Mouse (Mus musculus) layer of hippocampus, postnatal 25 days (tissue): ENCODE data around the gene Itpr1. TPM values are rescaled to one million over a fixed set of nuclear protein-coding genes. Genes with fewer than 3 reads are reported as not detected.

ENCODE experiments used
- DNase-seq, 2 experiments: peaks; one replicate each; pipeline ENCODE4 v3.0.0; 2022; ENCODE audit warnings: mixed read lengths in 2 of 2, low spot score in 1 of 2; ENCODE audit errors: extremely low spot score in 1 of 2
- total RNA-seq, 2 experiments: library from RNA; stranded (reverse); gene quantifications; 2 replicates each; pipeline ENCODE4 v1.2.3; 2021

Gene Itpr1
- total RNA-seq, 2 experiments from 2014 or later = 258 to 259 TPM

- DNase-seq = no peak
Measured at GRCm38 (mm10) chr6:108457516-108458181, 244.8 kb downstream of the Itpr1 start.

DNA sequence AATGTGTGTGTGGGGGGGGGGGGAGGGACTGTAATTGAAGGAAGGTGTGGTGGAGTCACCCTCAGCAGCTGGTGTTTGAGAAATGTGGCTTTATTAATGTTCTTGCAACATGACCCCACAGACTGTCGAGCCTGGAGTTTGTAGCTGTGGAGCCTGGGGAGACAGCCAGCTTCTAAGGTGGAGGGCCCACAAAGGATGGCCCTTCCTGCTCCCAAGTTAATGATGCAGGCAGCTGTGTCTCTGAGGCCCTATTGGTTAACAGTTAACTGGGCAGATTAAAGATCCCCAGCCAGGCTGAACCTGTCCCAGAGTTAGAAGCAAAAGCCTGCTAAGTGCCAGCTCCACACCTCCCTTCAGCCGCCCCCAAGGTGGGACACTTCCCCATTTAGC, 245.3 kb downstream of the Itpr1 start:
- DNase-seq = no peak

DNA sequence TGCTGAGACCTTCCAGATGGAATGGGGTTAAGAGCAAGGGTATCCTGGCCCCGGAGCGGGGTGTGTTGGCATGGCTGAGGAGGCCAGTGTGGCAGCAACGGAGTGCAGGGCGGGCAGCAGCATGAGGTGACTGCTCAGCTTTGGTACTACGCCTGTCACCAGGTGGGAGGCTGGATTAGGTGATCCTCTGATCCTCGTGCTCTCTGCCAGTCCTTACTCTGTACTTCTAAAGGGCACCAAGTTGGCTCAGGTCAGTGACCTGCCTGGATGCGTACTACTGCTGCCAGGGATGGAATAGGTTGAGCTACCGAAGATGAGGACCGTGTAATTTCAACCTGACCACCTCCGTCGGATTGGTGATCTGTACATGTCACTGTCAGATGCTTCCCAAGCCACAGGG, 245.9 kb downstream of the Itpr1 start:
- no peak for DNase-seq

GRCm38 (mm10) chr6:108464308-108464979, 251.5 kb downstream of the Itpr1 start:
- DNase-seq = no peak

DNA sequence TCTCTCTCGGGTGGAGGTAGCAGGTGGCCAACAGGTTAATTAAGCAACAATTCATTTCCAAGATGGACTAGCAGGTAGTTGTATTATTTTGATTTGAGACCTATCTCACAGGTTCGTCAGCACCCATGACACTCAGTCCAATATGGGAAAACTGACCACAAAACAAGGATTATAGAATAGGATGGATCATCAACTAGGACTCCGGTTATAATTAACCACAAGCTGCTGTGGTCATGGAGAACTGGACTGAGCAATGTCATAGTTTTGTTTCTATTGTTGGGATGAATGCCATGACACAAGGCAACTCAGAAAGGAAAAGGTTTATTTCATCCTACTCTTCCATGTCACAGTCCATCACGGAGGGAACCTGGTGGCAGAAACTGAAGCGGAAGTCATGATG, 252.3 kb downstream of the Itpr1 start:
- DNase-seq = no peak

- DNase-seq = no peak
Measured at GRCm38 (mm10) chr6:108466061-108466531, 253.2 kb downstream of the Itpr1 start.

GRCm38 (mm10) chr6:108467597-108467996, 254.7 kb downstream of the Itpr1 start:
- DNase-seq = no peak

GRCm38 (mm10) chr6:108468226-108468825, 255.4 kb downstream of the Itpr1 start:
- no peak for DNase-seq

GRCm38 (mm10) chr6:108471878-108472277, 259.0 kb downstream of the Itpr1 start:
- DNase-seq = no peak

DNA sequence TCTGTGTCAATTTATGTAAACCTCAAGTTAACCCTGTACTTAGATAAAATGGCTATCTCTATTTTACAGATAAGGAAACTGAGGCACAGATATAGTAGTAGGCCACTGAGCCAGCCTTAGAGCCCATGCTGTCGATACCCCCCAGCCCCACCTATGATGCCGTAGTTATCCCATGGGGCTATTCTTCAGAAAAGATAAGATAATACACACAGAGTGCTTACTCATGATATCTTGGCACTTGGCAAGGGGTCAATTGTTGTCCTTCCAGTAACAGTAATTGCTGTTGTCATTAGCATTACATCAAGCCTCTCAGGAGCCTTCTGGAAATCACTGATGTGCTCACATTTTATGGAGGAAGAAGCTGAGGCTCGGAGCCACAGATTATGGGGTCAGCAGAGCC, 259.9 kb downstream of the Itpr1 start:
- DNase-seq = no peak

DNA sequence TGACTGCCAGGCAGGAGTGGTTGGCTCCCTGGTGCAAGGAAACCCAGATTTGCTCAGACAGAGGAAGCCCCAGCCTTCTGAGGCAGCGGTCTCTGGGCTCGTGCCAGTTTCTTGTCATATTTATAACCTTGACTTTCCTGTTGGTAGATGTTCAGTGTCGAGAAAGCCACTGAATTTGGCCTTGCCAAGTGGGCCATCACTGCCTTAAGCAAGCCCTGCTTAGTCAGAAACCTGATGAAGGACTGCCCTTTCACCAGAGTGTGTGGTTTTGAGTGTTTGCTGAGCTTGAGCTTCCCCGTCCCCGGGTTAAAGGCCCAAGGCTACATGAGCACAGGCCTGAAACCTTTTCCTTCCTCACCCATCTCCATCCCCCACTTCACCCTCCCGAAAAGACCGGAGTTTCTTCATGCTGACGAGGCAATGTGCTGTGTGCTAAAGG, 263.9 kb downstream of the Itpr1 start:
- no peak for DNase-seq

- no peak for DNase-seq
Measured at GRCm38 (mm10) chr6:108477602-108478001, 264.7 kb downstream of the Itpr1 start.

GRCm38 (mm10) chr6:108481190-108481589, 268.3 kb downstream of the Itpr1 start:
- DNase-seq = no peak

DNA sequence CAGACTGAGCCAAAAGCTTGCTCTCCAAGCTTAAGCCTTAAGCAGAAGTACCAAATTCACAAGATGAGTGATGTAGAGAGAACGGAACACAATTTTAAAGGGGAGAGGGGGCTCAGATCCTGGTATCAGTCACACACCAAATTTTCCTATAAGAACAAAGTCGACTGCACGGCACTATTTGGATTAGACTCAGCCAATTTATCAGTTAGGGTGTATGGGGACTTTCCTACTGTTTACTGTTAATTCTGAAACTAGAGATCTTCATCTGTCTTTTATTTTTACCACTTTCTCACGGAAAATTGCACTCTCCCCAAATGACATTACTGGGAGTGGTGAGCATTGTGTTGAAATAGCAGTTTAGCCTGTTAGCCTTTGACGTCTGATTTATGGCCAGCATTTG, 269.6 kb downstream of the Itpr1 start:
- DNase-seq = no peak

DNA sequence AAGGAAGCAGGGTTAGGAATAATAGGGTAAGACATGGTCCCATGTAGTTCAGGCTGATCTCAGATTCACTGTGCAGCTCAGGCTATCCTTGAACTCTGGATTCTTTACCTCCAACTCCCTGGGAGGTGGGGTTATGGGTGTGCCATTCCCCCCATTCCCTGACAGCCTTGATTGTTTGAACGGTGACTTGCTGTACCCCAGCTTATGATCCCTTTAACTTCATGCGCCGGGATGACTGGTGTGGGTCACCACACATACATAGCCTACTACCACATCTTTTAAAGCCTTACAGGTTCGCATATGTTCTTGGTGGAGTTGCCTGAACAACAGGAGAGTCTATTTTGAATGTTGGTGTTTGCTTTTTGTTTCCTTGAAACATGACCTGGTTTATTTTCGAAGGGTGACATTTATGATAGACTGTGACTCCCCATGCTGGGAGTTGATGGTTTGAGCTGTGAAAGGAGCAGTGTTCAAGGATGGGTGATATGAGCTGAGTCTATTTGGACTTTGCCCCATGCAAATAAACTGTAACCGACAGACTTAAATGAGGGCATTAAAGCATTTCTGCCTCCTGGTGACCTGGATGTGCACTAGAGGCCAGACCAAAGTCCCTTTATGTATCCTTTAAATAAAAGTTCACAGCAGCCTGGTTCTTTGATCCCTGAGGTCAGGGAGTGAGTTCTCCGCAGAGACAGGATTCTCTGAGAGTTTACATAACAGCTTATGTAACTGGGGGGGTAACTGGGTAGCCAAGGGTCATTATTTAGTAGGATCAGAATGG, 273.5 kb downstream of the Itpr1 start:
- no peak for DNase-seq

DNA sequence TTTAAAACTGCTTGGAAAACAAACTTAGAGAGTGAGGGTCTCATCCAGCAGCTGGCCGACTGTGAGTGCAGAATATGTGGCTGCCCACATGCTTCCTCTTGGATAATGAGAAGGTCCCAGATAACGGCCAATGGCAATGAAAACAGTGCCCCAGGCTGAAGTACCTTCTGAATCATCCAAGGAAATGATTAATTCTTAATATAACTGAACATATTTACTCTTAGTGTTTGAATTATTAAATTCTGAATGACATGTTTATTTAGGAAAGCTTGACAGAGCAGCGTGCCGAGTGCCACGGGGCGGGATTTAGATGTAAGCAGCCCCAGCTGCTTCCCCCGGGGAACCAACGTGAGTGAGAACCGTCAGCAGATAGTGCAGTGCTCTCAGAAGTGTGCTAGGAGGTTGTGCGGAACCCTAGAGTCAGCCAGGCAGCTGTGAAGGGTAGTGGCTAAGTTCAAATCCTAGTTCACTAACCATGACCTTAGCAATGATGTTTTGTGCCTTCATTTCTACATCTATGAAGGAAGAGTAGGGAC, 274.5 kb downstream of the Itpr1 start:
- no peak for DNase-seq

DNA sequence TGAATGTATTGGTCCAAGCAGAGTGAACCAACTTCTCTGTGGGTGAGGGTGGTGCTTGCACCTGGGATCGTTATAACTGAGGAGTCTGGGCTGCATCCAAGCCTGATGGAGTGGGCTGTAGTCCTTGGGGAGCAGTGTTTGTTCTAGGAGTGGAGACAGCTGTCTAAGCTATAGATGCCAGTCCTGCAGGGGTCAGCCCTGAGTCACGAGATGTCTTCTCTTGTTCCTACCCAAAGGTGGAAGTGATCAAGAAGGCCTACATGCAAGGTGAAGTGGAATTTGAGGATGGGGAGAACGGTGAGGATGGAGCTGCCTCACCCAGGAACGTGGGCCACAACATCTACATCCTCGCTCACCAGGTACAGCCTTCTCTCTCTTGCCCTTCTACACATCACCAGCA, 275.4 kb downstream of the Itpr1 start:
- no peak for DNase-seq

GRCm38 (mm10) chr6:108491969-108492368, 279.1 kb downstream of the Itpr1 start:
- no peak for DNase-seq

DNA sequence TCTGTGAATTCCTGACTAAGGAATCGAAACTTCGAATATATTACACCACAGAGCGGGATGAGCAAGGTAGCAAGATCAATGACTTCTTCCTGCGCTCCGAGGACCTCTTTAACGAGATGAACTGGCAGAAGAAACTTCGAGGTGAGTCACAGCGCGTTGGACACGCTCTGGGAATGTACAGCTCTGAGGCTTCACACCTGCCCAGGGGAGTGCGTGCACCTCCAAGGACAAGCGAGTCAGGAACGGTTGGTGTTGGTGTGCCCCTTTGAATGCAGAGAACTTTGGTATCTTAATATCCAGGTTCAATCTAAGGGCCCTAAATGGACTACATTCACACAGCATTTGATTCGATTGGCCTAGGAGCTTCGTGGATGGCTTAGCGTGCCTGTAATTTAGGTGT, 280.9 kb downstream of the Itpr1 start:
- DNase-seq = no peak

DNA sequence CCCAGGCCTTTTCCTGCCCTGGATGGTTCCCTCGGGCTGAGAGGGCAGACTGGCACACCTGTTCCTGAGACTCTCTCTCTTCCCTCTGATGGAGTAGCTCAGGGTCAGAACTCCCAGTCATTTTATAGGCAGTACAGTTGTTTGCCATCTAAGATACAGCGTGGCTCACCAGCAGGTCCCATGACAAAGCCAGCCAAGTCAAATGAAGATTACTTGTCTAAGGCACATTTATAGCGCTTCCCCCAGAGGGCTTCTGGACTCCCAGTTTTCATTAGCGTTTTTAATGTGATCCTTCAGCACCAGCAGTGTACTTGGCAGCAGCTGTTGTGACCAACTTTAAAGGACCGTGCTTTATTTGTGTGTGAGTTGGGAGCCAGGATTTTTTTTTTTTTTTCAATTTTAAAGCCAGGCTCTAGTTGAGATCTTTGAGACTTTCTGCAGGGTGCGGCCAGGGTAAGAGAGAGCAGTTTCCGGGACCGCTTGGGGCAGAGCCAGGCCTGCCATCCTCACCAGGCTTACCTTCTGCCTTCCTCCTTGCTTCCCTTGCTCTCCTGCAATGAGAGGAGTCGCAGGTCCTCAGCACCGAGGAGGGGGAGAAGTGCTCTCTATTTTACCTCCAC, 281.4 kb downstream of the Itpr1 start:
- DNase-seq = no peak
